Mouse (Mus musculus): ENCODE measurements at regions not wholly inside any gene's neighbourhood (a gene's known extent, or its start where the extent isn't known, plus 50 kb on each side); places are given as distances from the start of the nearest gene placed in this dataset.
A peak's percentile ranks its signal among the peaks of the same experiment; 100 is the strongest.

GRCm38 (mm10) chr5:119069765-119070333, 509.4 kb downstream of the Med13l start:
- Histone ChIP-seq H3K9ac (no peak overlapping the region), H3K27me3 (ENCODE audit: insufficient read depth, low read length) (no peaks in the 10 kb centered on the region), H3K4me2 (ENCODE audit: low read depth) (no peak overlapping the region), H3K27ac (ENCODE audit: low read depth, low read length) (no peak overlapping the region), H3K4me3 (ENCODE audit: low read depth, low read length) (no peak overlapping the region), H3K9me3 (ENCODE audit: low read length) (no peaks in the 10 kb centered on the region), H3K36me3 (ENCODE audit: insufficient read depth) (no peaks in the 10 kb centered on the region), H3K4me1 (ENCODE audit: insufficient read depth) (no peaks in the 10 kb centered on the region)
- ATAC-seq (no peak), DNase-seq (no peak)
- no peak for TF ChIP-seq CTCF (IDR thresholded peaks at IDR 0.05; ENCODE audit: low read depth)
- 85% methylated on average over 10 of the region's 10 CpGs for WGBS

- WGBS = 95% methylated on average over 14 of the region's 14 CpGs
- ATAC-seq (no peak), DNase-seq (no peak)
- TF ChIP-seq CTCF (IDR thresholded peaks at IDR 0.05; ENCODE audit: low read depth) = no peak
- Histone ChIP-seq H3K9ac (no peak overlapping the region), H3K36me3 (ENCODE audit: insufficient read depth) (no peaks in the 10 kb centered on the region), H3K9me3 (ENCODE audit: low read length) (no peaks in the 10 kb centered on the region), H3K4me3 (ENCODE audit: low read depth, low read length) (no peak overlapping the region), H3K4me1 (ENCODE audit: insufficient read depth) (no peaks in the 10 kb centered on the region), H3K27ac (ENCODE audit: low read depth, low read length) (no peak overlapping the region), H3K27me3 (ENCODE audit: insufficient read depth, low read length) (no peaks in the 10 kb centered on the region), H3K4me2 (ENCODE audit: low read depth) (no peak overlapping the region)
These were observed 512.2 kb downstream of the Med13l start for GRCm38 (mm10) chr5:119072712-119073111.

GRCm38 (mm10) chr5:119080747-119081146, 520.3 kb downstream of the Med13l start:
- H3K27ac ChIP-seq (ENCODE audit: low read depth, low read length) = no peak overlapping the region
- H3K4me3 ChIP-seq (ENCODE audit: low read depth, low read length) = no peak overlapping the region
- H3K4me2 ChIP-seq (ENCODE audit: low read depth) = no peak overlapping the region
- H3K9me3 ChIP-seq (ENCODE audit: low read length) = no peaks in the 10 kb centered on the region
- 87% methylated on average over 5 of the region's 5 CpGs for WGBS
- ATAC-seq = no peak
- DNase-seq = no peak
- no peaks in the 10 kb centered on the region for H3K4me1 ChIP-seq (ENCODE audit: insufficient read depth)
- TF ChIP-seq CTCF (IDR thresholded peaks at IDR 0.05; ENCODE audit: low read depth) = no peak
- H3K9ac ChIP-seq = no peak overlapping the region
- no peaks in the 10 kb centered on the region for H3K36me3 ChIP-seq (ENCODE audit: insufficient read depth)
- peaks cover 4% of the 10 kb centered on the region; the same call in 1 of the 2 replicates for H3K27me3 ChIP-seq (ENCODE audit: insufficient read depth, low read length)

- DNase-seq (no peak), ATAC-seq (no peak)
- Histone ChIP-seq H3K27me3 (ENCODE audit: insufficient read depth, low read length) (peaks cover 4% of the 10 kb centered on the region; the same call in 1 of the 2 replicates), H3K4me2 (ENCODE audit: low read depth) (no peak overlapping the region), H3K27ac (ENCODE audit: low read depth, low read length) (no peak overlapping the region), H3K9ac (no peak overlapping the region), H3K36me3 (ENCODE audit: insufficient read depth) (no peaks in the 10 kb centered on the region), H3K4me1 (ENCODE audit: insufficient read depth) (no peaks in the 10 kb centered on the region), H3K9me3 (ENCODE audit: low read length) (no peaks in the 10 kb centered on the region), H3K4me3 (ENCODE audit: low read depth, low read length) (no peak overlapping the region)
- TF ChIP-seq CTCF (IDR thresholded peaks at IDR 0.05; ENCODE audit: low read depth) = no peak
- 87% methylated on average over 15 of the region's 15 CpGs for WGBS
These were observed 522.4 kb downstream of the Med13l start for GRCm38 (mm10) chr5:119082895-119083294.

GRCm38 (mm10) chr5:119097576-119098193, 537.2 kb downstream of the Med13l start:
- Histone ChIP-seq H3K27me3 (ENCODE audit: insufficient read depth, low read length) (no peaks in the 10 kb centered on the region), H3K9ac (peak overlapping the region; percentile 53), H3K36me3 (ENCODE audit: insufficient read depth) (no peaks in the 10 kb centered on the region), H3K4me1 (ENCODE audit: insufficient read depth) (no peaks in the 10 kb centered on the region), H3K27ac (ENCODE audit: low read depth, low read length) (no peak overlapping the region), H3K9me3 (ENCODE audit: low read length) (no peaks in the 10 kb centered on the region), H3K4me2 (ENCODE audit: low read depth) (peak overlapping the region; percentile 55), H3K4me3 (ENCODE audit: low read depth, low read length) (peak overlapping the region; percentile 31)
- 2% methylated on average over 17 of the region's 17 CpGs for WGBS
- peak; percentile 76 for ATAC-seq
- DNase-seq = peak; percentile 61
- no peak for TF ChIP-seq CTCF (IDR thresholded peaks at IDR 0.05; ENCODE audit: low read depth)

GRCm38 (mm10) chr5:119099817-119100216, 539.3 kb downstream of the Med13l start:
- TF ChIP-seq CTCF (IDR thresholded peaks at IDR 0.05; ENCODE audit: low read depth) = no peak
- Histone ChIP-seq H3K4me2 (ENCODE audit: low read depth) (no peak overlapping the region), H3K4me3 (ENCODE audit: low read depth, low read length) (no peak overlapping the region), H3K9ac (no peak overlapping the region), H3K27me3 (ENCODE audit: insufficient read depth, low read length) (no peaks in the 10 kb centered on the region), H3K36me3 (ENCODE audit: insufficient read depth) (no peaks in the 10 kb centered on the region), H3K9me3 (ENCODE audit: low read length) (no peaks in the 10 kb centered on the region), H3K4me1 (ENCODE audit: insufficient read depth) (no peaks in the 10 kb centered on the region), H3K27ac (ENCODE audit: low read depth, low read length) (no peak overlapping the region)
- no peak for ATAC-seq
- 52% methylated on average over 6 of the region's 6 CpGs for WGBS
- DNase-seq = no peak

- no peaks in the 10 kb centered on the region for H3K9me3 ChIP-seq (ENCODE audit: low read length)
- no peak for TF ChIP-seq CTCF (IDR thresholded peaks at IDR 0.05; ENCODE audit: low read depth)
- H3K36me3 ChIP-seq (ENCODE audit: insufficient read depth) = no peaks in the 10 kb centered on the region
- ATAC-seq = no peak
- H3K4me3 ChIP-seq (ENCODE audit: low read depth, low read length) = no peak overlapping the region
- H3K9ac ChIP-seq = no peak overlapping the region
- H3K27ac ChIP-seq (ENCODE audit: low read depth, low read length) = no peak overlapping the region
- DNase-seq = no peak
- H3K27me3 ChIP-seq (ENCODE audit: insufficient read depth, low read length) = no peaks in the 10 kb centered on the region
- H3K4me1 ChIP-seq (ENCODE audit: insufficient read depth) = no peaks in the 10 kb centered on the region
- no peak overlapping the region for H3K4me2 ChIP-seq (ENCODE audit: low read depth)
- WGBS = 68% methylated on average over 1 of the region's 1 CpGs
These were observed 543.0 kb downstream of the Med13l start for GRCm38 (mm10) chr5:119103503-119103902.
